Mouse (Mus musculus): ENCODE measurements at regions not wholly inside any gene's neighbourhood (a gene's known extent, or its start where the extent isn't known, plus 50 kb on each side); places are given as distances from the start of the nearest gene placed in this dataset.

GRCm38 (mm10) chr17:75646982-75647381 is 95.2 kb upstream of the Fam98a start:
- Histone ChIP-seq H3K27ac (no peak overlapping the region), H3K27me3 (ENCODE audit: insufficient read depth, low read length) (no peaks in the 10 kb centered on the region), H3K4me3 (replicated peaks; ENCODE audit: low read depth, low read length) (no peak overlapping the region), H3K4me1 (replicated peaks; ENCODE audit: insufficient read depth, low read length) (no peaks in the 10 kb centered on the region), H3K9ac (ENCODE audit: low read depth, low read length) (no peak overlapping the region), H3K9me3 (replicated peaks; ENCODE audit: low read length) (no peaks in the 10 kb centered on the region), H3K36me3 (ENCODE audit: insufficient read depth, low read length) (no peaks in the 10 kb centered on the region), H3K4me2 (ENCODE audit: low read length) (no peak overlapping the region)
- no peak for ATAC-seq (replicated peaks; ENCODE audit: low FRiP score, low read depth)
- whole genome bisulfite sequencing, result 89% methylated on average over 11 of the region's 11 CpGs
- TF ChIP-seq CTCF (IDR thresholded peaks at IDR 0.05; ENCODE audit: low read depth), result no peak
- DNase-seq (ENCODE audit: low spot score), result no peak

- Histone ChIP-seq H3K36me3 (ENCODE audit: insufficient read depth, low read length) (no peaks in the 10 kb centered on the region), H3K27ac (no peak overlapping the region), H3K9me3 (replicated peaks; ENCODE audit: low read length) (no peaks in the 10 kb centered on the region), H3K4me3 (replicated peaks; ENCODE audit: low read depth, low read length) (no peak overlapping the region), H3K27me3 (ENCODE audit: insufficient read depth, low read length) (no peaks in the 10 kb centered on the region), H3K9ac (ENCODE audit: low read depth, low read length) (no peak overlapping the region), H3K4me1 (replicated peaks; ENCODE audit: insufficient read depth, low read length) (no peaks in the 10 kb centered on the region), H3K4me2 (ENCODE audit: low read length) (no peak overlapping the region)
- 70% methylated on average over 5 of the region's 5 CpGs for WGBS
- ATAC-seq (replicated peaks; ENCODE audit: low FRiP score, low read depth) (0 out of 2 replicates have a peak, but pooled peaks have one; percentile 13), DNase-seq (ENCODE audit: low spot score) (no peak)
- no peak for TF ChIP-seq CTCF (IDR thresholded peaks at IDR 0.05; ENCODE audit: low read depth)
Observed at GRCm38 (mm10) chr17:75644698-75645097, 93.0 kb upstream of the Fam98a start.

- Histone ChIP-seq H3K9ac (ENCODE audit: low read depth, low read length) (no peak overlapping the region), H3K36me3 (ENCODE audit: insufficient read depth, low read length) (no peaks in the 10 kb centered on the region), H3K9me3 (replicated peaks; ENCODE audit: low read length) (no peaks in the 10 kb centered on the region), H3K27me3 (ENCODE audit: insufficient read depth, low read length) (no peaks in the 10 kb centered on the region), H3K4me2 (ENCODE audit: low read length) (no peak overlapping the region), H3K27ac (no peak overlapping the region), H3K4me3 (replicated peaks; ENCODE audit: low read depth, low read length) (no peak overlapping the region), H3K4me1 (replicated peaks; ENCODE audit: insufficient read depth, low read length) (no peaks in the 10 kb centered on the region)
- DNase-seq (ENCODE audit: low spot score) (no peak), ATAC-seq (replicated peaks; ENCODE audit: low FRiP score, low read depth) (no peak)
- no peak for TF ChIP-seq CTCF (IDR thresholded peaks at IDR 0.05; ENCODE audit: low read depth)
- WGBS, result 83% methylated on average over 3 of the region's 3 CpGs
Observed at GRCm38 (mm10) chr17:75642311-75642710, 90.6 kb upstream of the Fam98a start.

GRCm38 (mm10) chr17:75641010-75641498 is 89.3 kb upstream of the Fam98a start:
- DNase-seq (ENCODE audit: low spot score) (no peak), ATAC-seq (replicated peaks; ENCODE audit: low FRiP score, low read depth) (no peak)
- no peak for TF ChIP-seq CTCF (IDR thresholded peaks at IDR 0.05; ENCODE audit: low read depth)
- Histone ChIP-seq H3K36me3 (ENCODE audit: insufficient read depth, low read length) (no peaks in the 10 kb centered on the region), H3K4me3 (replicated peaks; ENCODE audit: low read depth, low read length) (no peak overlapping the region), H3K4me1 (replicated peaks; ENCODE audit: insufficient read depth, low read length) (no peaks in the 10 kb centered on the region), H3K4me2 (ENCODE audit: low read length) (no peak overlapping the region), H3K9ac (ENCODE audit: low read depth, low read length) (no peak overlapping the region), H3K27me3 (ENCODE audit: insufficient read depth, low read length) (no peaks in the 10 kb centered on the region), H3K9me3 (replicated peaks; ENCODE audit: low read length) (no peaks in the 10 kb centered on the region), H3K27ac (no peak overlapping the region)
- 54% methylated on average over 6 of the region's 6 CpGs for WGBS

GRCm38 (mm10) chr17:75640575-75640974 is 88.8 kb upstream of the Fam98a start:
- Histone ChIP-seq H3K36me3 (ENCODE audit: insufficient read depth, low read length) (no peaks in the 10 kb centered on the region), H3K4me1 (replicated peaks; ENCODE audit: insufficient read depth, low read length) (no peaks in the 10 kb centered on the region), H3K4me2 (ENCODE audit: low read length) (no peak overlapping the region), H3K9me3 (replicated peaks; ENCODE audit: low read length) (no peaks in the 10 kb centered on the region), H3K27me3 (ENCODE audit: insufficient read depth, low read length) (no peaks in the 10 kb centered on the region), H3K27ac (no peak overlapping the region), H3K9ac (ENCODE audit: low read depth, low read length) (no peak overlapping the region), H3K4me3 (replicated peaks; ENCODE audit: low read depth, low read length) (no peak overlapping the region)
- 86% methylated on average over 5 of the region's 5 CpGs for WGBS
- no peak for ATAC-seq (replicated peaks; ENCODE audit: low FRiP score, low read depth)
- no peak for TF ChIP-seq CTCF (IDR thresholded peaks at IDR 0.05; ENCODE audit: low read depth)
- DNase-seq (ENCODE audit: low spot score), result no peak

GRCm38 (mm10) chr17:75629857-75630256 is 78.1 kb upstream of the Fam98a start:
- H3K9ac ChIP-seq (ENCODE audit: low read depth, low read length), result no peak overlapping the region
- peak; percentile 48 for TF ChIP-seq CTCF (IDR thresholded peaks at IDR 0.05; ENCODE audit: low read depth)
- no peak overlapping the region for H3K4me2 ChIP-seq (ENCODE audit: low read length)
- no peaks in the 10 kb centered on the region for H3K36me3 ChIP-seq (ENCODE audit: insufficient read depth, low read length)
- no peaks in the 10 kb centered on the region for H3K4me1 ChIP-seq (replicated peaks; ENCODE audit: insufficient read depth, low read length)
- no peak for DNase-seq (ENCODE audit: low spot score)
- WGBS, result 74% methylated on average over 4 of the region's 4 CpGs
- H3K4me3 ChIP-seq (replicated peaks; ENCODE audit: low read depth, low read length), result no peak overlapping the region
- ATAC-seq (replicated peaks; ENCODE audit: low FRiP score, low read depth), result no peak
- H3K27ac ChIP-seq, result no peak overlapping the region
- no peaks in the 10 kb centered on the region for H3K27me3 ChIP-seq (ENCODE audit: insufficient read depth, low read length)
- no peaks in the 10 kb centered on the region for H3K9me3 ChIP-seq (replicated peaks; ENCODE audit: low read length)

- Histone ChIP-seq H3K27ac (no peak overlapping the region), H3K4me2 (ENCODE audit: low read length) (no peak overlapping the region), H3K4me3 (replicated peaks; ENCODE audit: low read depth, low read length) (no peak overlapping the region), H3K9me3 (replicated peaks; ENCODE audit: low read length) (no peaks in the 10 kb centered on the region), H3K9ac (ENCODE audit: low read depth, low read length) (no peak overlapping the region), H3K4me1 (replicated peaks; ENCODE audit: insufficient read depth, low read length) (no peaks in the 10 kb centered on the region), H3K36me3 (ENCODE audit: insufficient read depth, low read length) (no peaks in the 10 kb centered on the region), H3K27me3 (ENCODE audit: insufficient read depth, low read length) (no peaks in the 10 kb centered on the region)
- no peak for DNase-seq (ENCODE audit: low spot score)
- TF ChIP-seq CTCF (IDR thresholded peaks at IDR 0.05; ENCODE audit: low read depth), result peak; percentile 51
- 77% methylated on average over 3 of the region's 3 CpGs for WGBS
- no peak for ATAC-seq (replicated peaks; ENCODE audit: low FRiP score, low read depth)
Observed at GRCm38 (mm10) chr17:75619472-75619871, 67.7 kb upstream of the Fam98a start.

Measured in kidney, postnatal 0 days (tissue).